ENCODE assay signal across 21 mouse cellular contexts in genomic region chrX:159778787-159779186, GRCm38 (mm10).
DNase-seq lines count a peak whose midpoint lies in the region; ATAC-seq and TF ChIP-seq lines count a peak whose summit lies in the region.
"Had no signal": no experiment of that assay in that cellular context is flagged by ENCODE, and none has a peak within 500 bp of the region (broad histone marks: within the 10 kb centered on the region; RNA-seq: fewer than 3 reads in every experiment).

No protein-coding gene starts in this region.

- peak; percentile 5 for DNase-seq in lung, postnatal 0 days (ENCODE audit: low spot score)
- no peak for DNase-seq in lung, postnatal 4 days
- DNase-seq in 416B (ENCODE audit: low read depth) = peak; percentile 45
- DNase-seq: adrenal gland, adult 2 months; adrenal gland, postnatal 10 days; adrenal gland, postnatal 25 days; cerebellum, adult 11 months; cerebellum, adult 18-20 months; cerebellum, adult 8-10 months; cerebellum, adult 9-11 months; cerebellum, postnatal 14 days; cerebellum, postnatal 36 days had no signal

- no peaks in the 10 kb centered on the region for H3K4me1 ChIP-seq in lung, postnatal 0 days (ENCODE audit: insufficient read depth, low read depth, low read length)
- H3K4me1 ChIP-seq in intestine, postnatal 0 days (replicated peaks; ENCODE audit: control insufficient read depth, insufficient read depth, low read length) = no peaks in the 10 kb centered on the region
- H3K4me1 ChIP-seq in intestine, embryonic 15.5 days (replicated peaks) = no peaks in the 10 kb centered on the region
- H3K4me1 ChIP-seq: embryonic facial prominence, embryonic 10.5 days; embryonic facial prominence, embryonic 12.5 days had no signal

- TF ChIP-seq CTCF in lung, postnatal 0 days (IDR thresholded peaks at IDR 0.05) = no peak
- TF ChIP-seq CTCF in intestine, postnatal 0 days (IDR thresholded peaks at IDR 0.05; ENCODE audit: low read depth) = no peak

- H3K27me3 ChIP-seq in lung, postnatal 0 days (replicated peaks; ENCODE audit: insufficient read depth, low read length) = no peaks in the 10 kb centered on the region
- no peaks in the 10 kb centered on the region for H3K27me3 ChIP-seq in intestine, postnatal 0 days (replicated peaks; ENCODE audit: control insufficient read depth, insufficient read depth, low read length)
- H3K27me3 ChIP-seq in intestine, embryonic 15.5 days (replicated peaks) = no peaks in the 10 kb centered on the region

- H3K4me3 ChIP-seq in lung, postnatal 0 days (ENCODE audit: low read depth, low read length) = no peak overlapping the region
- H3K4me3 ChIP-seq in intestine, postnatal 0 days (ENCODE audit: low read depth, low read length) = no peak overlapping the region
- no peak overlapping the region for H3K4me3 ChIP-seq in intestine, embryonic 15.5 days (replicated peaks)
- H3K4me3 ChIP-seq: embryonic facial prominence, embryonic 10.5 days; embryonic facial prominence, embryonic 12.5 days had no signal

- 100% methylated on average over 1 of the region's 1 CpGs for WGBS in lung, postnatal 0 days
- 86% methylated on average over 1 of the region's 1 CpGs for WGBS in intestine, postnatal 0 days
- 87% methylated on average over 1 of the region's 1 CpGs for WGBS in intestine, embryonic 15.5 days

- no peak for TF ChIP-seq EP300 in lung, postnatal 0 days (IDR thresholded peaks at IDR 0.05)

- no peak for ATAC-seq in lung, postnatal 0 days
- ATAC-seq in granulocyte monocyte progenitor cell, adult 5-6 weeks (replicated peaks; ENCODE audit: poor library complexity, severe bottlenecking) = peak; percentile 99
- ATAC-seq in megakaryocyte progenitor cell, adult 5-6 weeks (replicated peaks; ENCODE audit: poor library complexity) = peak; percentile 98
- ATAC-seq in intestine, postnatal 0 days = no peak
- no peak for ATAC-seq in megakaryocyte-erythroid progenitor cell, adult 5-6 weeks (replicated peaks; ENCODE audit: low FRiP score, low TSS enrichment, poor library complexity, severe bottlenecking)
- ATAC-seq in intestine, embryonic 15.5 days = no peak
- ATAC-seq: forebrain, embryonic 14.5 days; forebrain, embryonic 16.5 days had no signal

- no peak overlapping the region for H3K9ac ChIP-seq in lung, postnatal 0 days (replicated peaks; ENCODE audit: low read depth)
- no peak overlapping the region for H3K9ac ChIP-seq in intestine, postnatal 0 days (ENCODE audit: low read depth, low read length)
- H3K9ac ChIP-seq in intestine, embryonic 15.5 days = no peak overlapping the region
- H3K9ac ChIP-seq: embryonic facial prominence, embryonic 12.5 days had no signal

- H3K4me2 ChIP-seq in lung, postnatal 0 days (replicated peaks; ENCODE audit: low read depth, low read length) = no peak overlapping the region
- no peak overlapping the region for H3K4me2 ChIP-seq in intestine, postnatal 0 days (replicated peaks; ENCODE audit: low read depth)
- no peak overlapping the region for H3K4me2 ChIP-seq in intestine, embryonic 15.5 days (replicated peaks)
- H3K4me2 ChIP-seq: embryonic facial prominence, embryonic 12.5 days had no signal

- no peaks in the 10 kb centered on the region for H3K9me3 ChIP-seq in lung, postnatal 0 days (ENCODE audit: low read length)
- H3K9me3 ChIP-seq in intestine, postnatal 0 days (ENCODE audit: control insufficient read depth) = no peaks in the 10 kb centered on the region
- H3K9me3 ChIP-seq in intestine, embryonic 15.5 days = no peaks in the 10 kb centered on the region
- H3K9me3 ChIP-seq: embryonic facial prominence, embryonic 10.5 days; embryonic facial prominence, embryonic 12.5 days had no signal

- H3K27ac ChIP-seq in lung, postnatal 0 days (ENCODE audit: low read length) = no peak overlapping the region
- no peak overlapping the region for H3K27ac ChIP-seq in intestine, postnatal 0 days (ENCODE audit: low read depth, low read length)
- no peak overlapping the region for H3K27ac ChIP-seq in intestine, embryonic 15.5 days
- H3K27ac ChIP-seq: embryonic facial prominence, embryonic 10.5 days; embryonic facial prominence, embryonic 12.5 days had no signal

- H3K36me3 ChIP-seq in lung, postnatal 0 days (ENCODE audit: insufficient read depth, low read length) = no peaks in the 10 kb centered on the region
- H3K36me3 ChIP-seq in intestine, postnatal 0 days (ENCODE audit: control insufficient read depth, insufficient read depth) = no peaks in the 10 kb centered on the region
- H3K36me3 ChIP-seq in intestine, embryonic 15.5 days = no peaks in the 10 kb centered on the region
- H3K36me3 ChIP-seq: embryonic facial prominence, embryonic 10.5 days; embryonic facial prominence, embryonic 12.5 days had no signal

Comparison
In these comparisons a context has a peak if more than half of its experiments do, and no peak if none do; other contexts are left out.
1. DNase-seq: peak in lung, postnatal 0 days (single experiment) and 416B (single experiment); none in lung, postnatal 4 days (0 of 2).
2. ATAC-seq: peak in granulocyte monocyte progenitor cell, adult 5-6 weeks (single experiment) and megakaryocyte progenitor cell, adult 5-6 weeks (single experiment); none in lung, postnatal 0 days (single experiment), intestine, postnatal 0 days (single experiment), megakaryocyte-erythroid progenitor cell, adult 5-6 weeks (single experiment) and intestine, embryonic 15.5 days (single experiment).